Mouse (Mus musculus) limb, embryonic 14.5 days (tissue): ENCODE results near the gene Kcnab2. TPM values are rescaled to one million over a fixed set of nuclear protein-coding genes. Genes with fewer than 3 reads are reported as not detected.

ENCODE experiments used
- ATAC-seq: fragments of 200-750 bp; cut with Nextera tagmentation; 2 replicates; pipeline ENCODE4 v1.8.0; 2017; ENCODE audit warnings: low read depth, moderate number of reproducible peaks, moderate TSS enrichment; ENCODE audit not compliant: low FRiP score
- DNase-seq: peaks from one replicate; pipeline ENCODE4 v3.0.0-alpha.2; 2015; ENCODE audit warnings: low spot score
- H3K27ac ChIP-seq: fragments of 300-500 bp; sonication (generic); replicated peaks from 2 replicates; pipeline ENCODE4 v1.5.1; 2014; ENCODE audit warnings: low read depth, mild to moderate bottlenecking, low read length, moderate library complexity, mixed read lengths
- H3K27me3 ChIP-seq: fragments of 300-500 bp; sonication (generic); 2 replicates; pipeline ENCODE4 v1.6.1; 2014; ENCODE audit warnings: low read length, mixed read lengths; ENCODE audit not compliant: control insufficient read depth, insufficient read depth
- H3K36me3 ChIP-seq: fragments of 300-500 bp; sonication (generic); 2 replicates; pipeline ENCODE4 v1.6.1; 2014; ENCODE audit warnings: mild to moderate bottlenecking, low read length, moderate library complexity, mixed read lengths; ENCODE audit not compliant: control insufficient read depth, insufficient read depth
- H3K4me1 ChIP-seq: fragments of 300-500 bp; sonication (generic); 2 replicates; pipeline ENCODE4 v1.6.1; 2014; ENCODE audit warnings: antibody characterized with exemption, low read length, mixed read lengths; ENCODE audit not compliant: control insufficient read depth, insufficient read depth
- H3K4me2 ChIP-seq: fragments of 300-500 bp; sonication (generic); replicated peaks from 2 replicates; pipeline ENCODE4 v1.6.1; 2014; ENCODE audit warnings: low read depth, mild to moderate bottlenecking, low read length, moderate library complexity; ENCODE audit not compliant: severe bottlenecking
- H3K4me3 ChIP-seq: fragments of 300-500 bp; sonication (generic); replicated peaks from 2 replicates; pipeline ENCODE4 v1.5.1; 2014; ENCODE audit warnings: low read length
- H3K9ac ChIP-seq: fragments of 300-500 bp; sonication (generic); 2 replicates; pipeline ENCODE4 v1.6.1; 2014; ENCODE audit warnings: mild to moderate bottlenecking, low read depth, low read length, moderate library complexity; ENCODE audit not compliant: severe bottlenecking
- H3K9me3 ChIP-seq: fragments of 300-500 bp; sonication (generic); 2 replicates; pipeline ENCODE4 v1.6.1; 2016; ENCODE audit warnings: low read length; ENCODE audit not compliant: control insufficient read depth
- POLR2A ChIP-seq: fragments of 200-500 bp; IDR thresholded peaks from 2 replicates; pipeline ENCODE4 v1.8.0; 2012; ENCODE audit warnings: inconsistent platforms, mild to moderate bottlenecking, moderate library complexity, borderline replicate concordance; ENCODE audit not compliant: insufficient read depth, insufficient read length; ENCODE audit errors: extremely low read depth
- WGBS: fragments of 180-500 bp; shearing (Covaris S2); extraction: QIAGEN DNeasy Blood & Tissue Kit; methylation state at CpG from one replicate; pipeline ENCODE4 v1.1.7; 2014; 5-methylcytosine and 5-hydroxymethylcytosine counted together
- polyA plus RNA-seq, 2 experiments: library from polyadenylated mRNA; depleted of rRNA in 1 of 2; stranded (reverse) in 1 of 2; unstranded in 1 of 2; fragments of >200 nt; fragmentation: Nextera tagmentation in 1 of 2; extraction: Ambion mirVana in 1 of 2; gene quantifications; 2 replicates each; pipeline versions ENCODE4 v1.2.1 to v1.2.3; 2012 to 2014

The Kcnab2 gene
- polyA plus RNA-seq, 2 experiments, result 4.6 to 7.2 TPM

DNA sequence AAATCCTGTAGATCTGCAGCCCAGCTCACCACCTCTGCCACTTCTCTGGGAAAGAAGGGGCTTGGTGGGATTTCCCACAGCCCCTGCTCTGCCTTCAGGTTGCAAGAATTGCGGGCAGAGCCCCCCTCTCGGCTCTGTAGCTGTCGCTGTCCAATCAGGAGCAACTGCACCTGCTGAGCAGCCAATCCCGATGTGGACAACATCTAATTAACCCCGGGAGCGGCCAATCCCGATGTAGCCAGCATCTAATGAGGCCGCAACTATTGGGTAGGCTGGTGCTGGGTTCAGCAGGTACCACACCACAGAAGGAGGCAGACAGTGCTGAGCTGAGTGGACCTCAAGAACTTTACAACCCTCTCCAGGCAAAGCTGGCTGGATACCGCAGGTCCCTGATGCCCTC is 36.1 kb downstream of the Kcnab2 start:
- TF ChIP-seq POLR2A, result no peak
- Histone ChIP-seq H3K36me3 (no peaks in the 10 kb centered on the region), H3K27ac (no peak overlapping the region), H3K9ac (no peak overlapping the region), H3K4me1 (no peaks in the 10 kb centered on the region), H3K4me2 (no peak overlapping the region), H3K27me3 (no peaks in the 10 kb centered on the region), H3K9me3 (no peaks in the 10 kb centered on the region), H3K4me3 (no peak overlapping the region)
- WGBS, result 38% methylated on average over 9 of the region's 9 CpGs
- no peak for DNase-seq
- ATAC-seq, result no peak

DNA sequence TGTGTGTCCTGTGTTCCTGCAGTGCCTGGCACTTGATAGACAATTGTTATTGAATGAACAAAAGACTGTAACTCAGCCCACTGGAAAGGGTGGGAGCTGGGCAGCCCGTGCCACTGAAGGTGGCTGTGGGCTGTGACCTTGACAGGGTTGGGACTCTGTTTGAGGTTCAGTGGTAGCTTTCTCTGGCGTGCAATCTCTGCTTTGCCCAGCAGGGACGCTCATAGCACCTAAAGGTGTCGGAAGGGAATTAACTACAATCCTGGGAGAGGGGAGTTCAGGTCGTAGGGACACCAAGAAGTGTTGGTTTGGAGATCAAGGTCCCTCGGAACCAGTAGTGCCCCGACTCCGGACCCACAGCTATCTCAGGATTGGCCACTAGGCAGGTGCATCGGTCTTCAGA is 36.8 kb downstream of the Kcnab2 start:
- H3K27me3 ChIP-seq, result no peaks in the 10 kb centered on the region
- DNase-seq (no peak), ATAC-seq (no peak)
- no peak overlapping the region for H3K4me2 ChIP-seq
- H3K9ac ChIP-seq, result no peak overlapping the region
- 60% methylated on average over 9 of the region's 9 CpGs for WGBS
- TF ChIP-seq POLR2A, result no peak
- H3K9me3 ChIP-seq, result no peaks in the 10 kb centered on the region
- H3K27ac ChIP-seq, result no peak overlapping the region
- H3K36me3 ChIP-seq, result no peaks in the 10 kb centered on the region
- no peaks in the 10 kb centered on the region for H3K4me1 ChIP-seq
- H3K4me3 ChIP-seq, result no peak overlapping the region

- DNase-seq (peak; percentile 23), ATAC-seq (peak; percentile 56; the same call in 1 of the 2 replicates)
- 0 out of 2 replicates have a peak overlapping the region, but pooled peaks have one; percentile 7 for H3K4me3 ChIP-seq
- H3K9ac ChIP-seq, result no peak overlapping the region
- H3K36me3 ChIP-seq, result no peaks in the 10 kb centered on the region
- H3K9me3 ChIP-seq, result no peaks in the 10 kb centered on the region
- no peak overlapping the region for H3K27ac ChIP-seq
- H3K27me3 ChIP-seq, result no peaks in the 10 kb centered on the region
- peaks cover 5% of the 10 kb centered on the region for H3K4me1 ChIP-seq
- TF ChIP-seq POLR2A, result no peak
- peak overlapping the region; percentile 50 for H3K4me2 ChIP-seq
- 11% methylated on average over 10 of the region's 10 CpGs for WGBS
Measured at GRCm38 (mm10) chr4:152435255-152435654, 42.4 kb downstream of the Kcnab2 start.

GRCm38 (mm10) chr4:152434836-152435235 is 42.8 kb downstream of the Kcnab2 start:
- peak; percentile 90 for ATAC-seq
- H3K27me3 ChIP-seq, result no peaks in the 10 kb centered on the region
- TF ChIP-seq POLR2A, result no peak
- H3K4me2 ChIP-seq, result peak overlapping the region; percentile 50
- H3K9me3 ChIP-seq, result no peaks in the 10 kb centered on the region
- WGBS, result 0% methylated on average over 8 of the region's 9 CpGs
- H3K36me3 ChIP-seq, result no peaks in the 10 kb centered on the region
- DNase-seq, result peak; percentile 90
- no peak overlapping the region for H3K27ac ChIP-seq
- H3K9ac ChIP-seq, result no peak overlapping the region
- H3K4me1 ChIP-seq, result peaks cover 5% of the 10 kb centered on the region
- 0 out of 2 replicates have a peak overlapping the region, but pooled peaks have one; percentile 7 for H3K4me3 ChIP-seq

DNA sequence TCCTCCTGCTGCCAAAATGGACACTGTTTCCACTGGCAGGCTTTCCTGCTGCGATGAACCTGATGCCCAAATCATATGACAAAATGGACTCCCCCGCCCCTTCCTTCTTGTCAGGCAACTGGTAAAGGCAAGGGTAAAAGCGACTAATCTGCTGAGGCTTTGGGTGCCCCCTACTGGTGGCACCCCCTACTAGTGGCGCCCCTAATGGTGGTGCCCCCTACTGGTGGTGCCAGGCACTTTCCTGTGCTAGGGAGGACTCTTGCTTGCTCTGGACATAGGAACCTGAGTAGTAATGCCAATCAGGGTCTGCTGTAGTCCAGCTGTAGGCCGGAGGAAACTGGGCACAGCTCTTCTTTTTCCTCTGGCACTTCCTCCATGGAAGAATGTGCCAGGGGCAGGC is 45.4 kb downstream of the Kcnab2 start:
- peaks cover 5% of the 10 kb centered on the region for H3K4me1 ChIP-seq
- H3K27me3 ChIP-seq, result no peaks in the 10 kb centered on the region
- no peak overlapping the region for H3K4me3 ChIP-seq
- 55% methylated on average over 5 of the region's 5 CpGs for whole genome bisulfite sequencing
- no peak overlapping the region for H3K27ac ChIP-seq
- H3K9ac ChIP-seq, result no peak overlapping the region
- ATAC-seq (no peak), DNase-seq (no peak)
- no peak for TF ChIP-seq POLR2A
- H3K9me3 ChIP-seq, result no peaks in the 10 kb centered on the region
- H3K4me2 ChIP-seq, result no peak overlapping the region
- no peaks in the 10 kb centered on the region for H3K36me3 ChIP-seq

DNA sequence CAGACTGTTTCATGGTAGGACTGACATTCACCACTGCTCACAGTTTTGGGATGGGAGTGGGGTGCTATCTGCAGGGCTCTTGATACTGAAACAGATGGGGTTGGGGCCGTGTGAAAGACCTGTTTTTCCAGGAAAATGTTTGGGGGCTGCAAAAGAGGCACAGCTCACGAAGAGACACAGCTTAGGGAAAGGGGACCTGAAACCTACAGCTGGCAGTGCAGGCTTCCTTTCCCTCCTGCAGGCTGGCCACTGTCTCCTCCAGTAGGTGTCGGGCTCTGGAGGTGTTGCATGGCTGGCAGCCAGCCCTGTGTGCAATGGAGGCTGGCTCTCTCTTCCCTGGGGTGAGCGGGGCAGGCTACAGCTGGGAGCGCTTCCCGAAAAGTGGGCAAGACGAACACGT is 49.4 kb downstream of the Kcnab2 start:
- ATAC-seq (no peak), DNase-seq (no peak)
- WGBS, result 50% methylated on average over 8 of the region's 8 CpGs
- H3K36me3 ChIP-seq, result no peaks in the 10 kb centered on the region
- no peaks in the 10 kb centered on the region for H3K4me1 ChIP-seq
- H3K4me2 ChIP-seq, result no peak overlapping the region
- H3K4me3 ChIP-seq, result no peak overlapping the region
- H3K9me3 ChIP-seq, result no peaks in the 10 kb centered on the region
- no peak overlapping the region for H3K9ac ChIP-seq
- no peak for TF ChIP-seq POLR2A
- H3K27me3 ChIP-seq, result no peaks in the 10 kb centered on the region
- no peak overlapping the region for H3K27ac ChIP-seq
